9 mouse cellular contexts compared by ENCODE assay signal in genomic region chr11:32580305-32580947, GRCm38 (mm10). TPM values are rescaled to one million over a fixed set of nuclear protein-coding genes. Genes with fewer than 3 reads are reported as not detected.
A peak's percentile ranks its signal among the peaks of the same experiment; 100 is the strongest.
DNase-seq lines count a peak whose midpoint lies in the region; ATAC-seq and TF ChIP-seq lines count a peak whose summit lies in the region.
"Had no signal": no experiment of that assay in that cellular context is flagged by ENCODE, and none has a peak within 500 bp of the region (broad histone marks: within the 10 kb centered on the region; RNA-seq: fewer than 3 reads in every experiment).

No protein-coding gene starts in this region.

- no peaks in the 10 kb centered on the region for H3K9me3 ChIP-seq in heart, embryonic 16.5 days (replicated peaks; ENCODE audit: control insufficient read depth, low read length)
- H3K9me3 ChIP-seq in lung, postnatal 0 days (ENCODE audit: low read length): no peaks in the 10 kb centered on the region

- H3K36me3 ChIP-seq in heart, embryonic 16.5 days (ENCODE audit: control insufficient read depth, insufficient read depth): no peaks in the 10 kb centered on the region
- no peaks in the 10 kb centered on the region for H3K36me3 ChIP-seq in lung, postnatal 0 days (ENCODE audit: insufficient read depth, low read length)

- no peak overlapping the region for H3K4me3 ChIP-seq in heart, embryonic 16.5 days (ENCODE audit: low read length)
- H3K4me3 ChIP-seq in lung, postnatal 0 days (ENCODE audit: low read depth, low read length): no peak overlapping the region
- H3K4me3 ChIP-seq: left cerebral cortex, adult 2 months had no signal

- no peak for TF ChIP-seq EP300 in lung, postnatal 0 days (IDR thresholded peaks at IDR 0.05)

- ATAC-seq in heart, embryonic 16.5 days (replicated peaks; ENCODE audit: extremely low read depth, insufficient read depth, low FRiP score): peak; percentile 74
- peak; percentile 80 for ATAC-seq in lung, postnatal 0 days
- ATAC-seq in erythroid progenitor cell, adult 5-6 weeks (replicated peaks; ENCODE audit: low FRiP score, poor library complexity, severe bottlenecking): no peak

- no peak for TF ChIP-seq CTCF in lung, postnatal 0 days (IDR thresholded peaks at IDR 0.05)

- no peak overlapping the region for H3K9ac ChIP-seq in heart, embryonic 16.5 days (ENCODE audit: low read length)
- no peak overlapping the region for H3K9ac ChIP-seq in lung, postnatal 0 days (replicated peaks; ENCODE audit: low read depth)

- peak; percentile 74 for DNase-seq in layer of hippocampus, adult 11-12 months (ENCODE audit: low spot score)
- DNase-seq in layer of hippocampus, postnatal 25 days (ENCODE audit: extremely low spot score in 1 of 2, low spot score in 1 of 2): no peak
- DNase-seq in T-cell, adult 2 months (ENCODE audit: low spot score): peak; percentile 84
- DNase-seq in lung, postnatal 0 days (ENCODE audit: low spot score): peak; percentile 55
- DNase-seq in right cerebral cortex, postnatal 14 days: peak; percentile 57
- DNase-seq in cerebellum, adult 9-10 months: no peak

- 79% methylated on average over 16 of the region's 16 CpGs for WGBS in heart, embryonic 16.5 days
- 83% methylated on average over 16 of the region's 16 CpGs for WGBS in lung, postnatal 0 days

- H3K27ac ChIP-seq in heart, embryonic 16.5 days (ENCODE audit: low read length): no peak overlapping the region
- H3K27ac ChIP-seq in lung, postnatal 0 days (ENCODE audit: low read length): no peak overlapping the region

- H3K4me1 ChIP-seq in heart, embryonic 16.5 days (ENCODE audit: control insufficient read depth, insufficient read depth, low read length): no peaks in the 10 kb centered on the region
- no peaks in the 10 kb centered on the region for H3K4me1 ChIP-seq in lung, postnatal 0 days (ENCODE audit: insufficient read depth, low read depth, low read length)

- H3K27me3 ChIP-seq in heart, embryonic 16.5 days (ENCODE audit: control insufficient read depth, insufficient read depth, low read length): no peaks in the 10 kb centered on the region
- no peaks in the 10 kb centered on the region for H3K27me3 ChIP-seq in lung, postnatal 0 days (replicated peaks; ENCODE audit: insufficient read depth, low read length)

- no peak overlapping the region for H3K4me2 ChIP-seq in heart, embryonic 16.5 days (ENCODE audit: low read depth, low read length)
- H3K4me2 ChIP-seq in lung, postnatal 0 days (replicated peaks; ENCODE audit: low read depth, low read length): no peak overlapping the region

RNA-seq across cellular contexts. Expression of gene Stk10, which starts 47.3 kb away (rescaled TPM):
- 1 to 10 TPM; 7.6 to 8.6 TPM for total RNA-seq in layer of hippocampus, postnatal 25 days (2021)
- 4.1 and 5.5 TPM in 2 replicates for polyA plus RNA-seq in heart, embryonic 16.5 days (2015; fragmentation: Nextera tagmentation; extraction: Ambion mirVana)
- 1.9 and 2.4 TPM in 2 replicates for polyA plus RNA-seq in lung, postnatal 0 days (2015; fragmentation: Nextera tagmentation; extraction: Ambion mirVana)
- 14.3 and 15.1 TPM in 2 replicates for total RNA-seq in erythroid progenitor cell, adult 5-6 weeks (2015; ENCODE audit: low replicate concordance)
- total RNA-seq in erythroid progenitor cell, adult 5-6 weeks (2017; ENCODE audit: low replicate concordance): 8.3 and 10.0 TPM in 2 replicates

RNA-seq across cellular contexts. Expression of gene Efcab9, which starts 48.5 kb away (rescaled TPM):
- total RNA-seq in layer of hippocampus, postnatal 25 days (2021): 1 to 10 TPM; 1.2 TPM
- polyA plus RNA-seq in heart, embryonic 16.5 days (2015; fragmentation: Nextera tagmentation; extraction: Ambion mirVana): 0.40 and 0.56 TPM in 2 replicates
- 0.18 and 0.30 TPM in 2 replicates for polyA plus RNA-seq in lung, postnatal 0 days (2015; fragmentation: Nextera tagmentation; extraction: Ambion mirVana)
- total RNA-seq in erythroid progenitor cell, adult 5-6 weeks (2015; ENCODE audit: low replicate concordance): not detected in 2 replicates
- total RNA-seq in erythroid progenitor cell, adult 5-6 weeks (2017; ENCODE audit: low replicate concordance): not detected in 2 replicates

Comparison
In these comparisons a context has a peak if more than half of its experiments do, and no peak if none do; other contexts are left out.
1. DNase-seq: peak in layer of hippocampus, adult 11-12 months (single experiment), T-cell, adult 2 months (single experiment), lung, postnatal 0 days (single experiment) and right cerebral cortex, postnatal 14 days (single experiment); none in layer of hippocampus, postnatal 25 days (0 of 2) and cerebellum, adult 9-10 months (single experiment).